Mouse (Mus musculus) CH12.LX (cell line): ENCODE results near the gene Chd2. TPM values are rescaled to one million over a fixed set of nuclear protein-coding genes. Genes with fewer than 3 reads are reported as not detected.

Experiments
- DNase-seq: peaks from one replicate; pipeline ENCODE4 v3.0.0-alpha.2; 2013; ENCODE audit errors: extremely low read depth
- H3K27ac ChIP-seq: 2 replicates; pipeline ENCODE4 v1.5.1; 2012; ENCODE audit warnings: low read depth, mild to moderate bottlenecking, control low read depth, moderate library complexity; ENCODE audit not compliant: insufficient read depth
- H3K27me3 ChIP-seq: replicated peaks from 2 replicates; pipeline ENCODE3; 2012; ENCODE audit warnings: inconsistent platforms
- H3K36me3 ChIP-seq, 2 experiments: replicated peaks in 1 of 2; 2 replicates each; pipeline versions ENCODE3 to v1.6.1; 2012; ENCODE audit warnings: inconsistent platforms in 1 of 2, low read length in 1 of 2, mild to moderate bottlenecking in 1 of 2, mixed read lengths in 1 of 2, moderate library complexity in 1 of 2; ENCODE audit not compliant: control insufficient read depth in 1 of 2, insufficient read depth in 1 of 2
- H3K4me1 ChIP-seq, 2 experiments: 2 replicates each; pipeline ENCODE4 v1.6.1; 2012; ENCODE audit warnings: inconsistent platforms in 1 of 2, moderate library complexity in 1 of 2; ENCODE audit not compliant: insufficient read depth in 2 of 2, control insufficient read depth in 1 of 2
- H3K4me2 ChIP-seq: 2 replicates; pipeline ENCODE4 v1.6.1; 2012; ENCODE audit warnings: low read depth, mild to moderate bottlenecking, control low read depth; ENCODE audit not compliant: poor library complexity, insufficient read depth, severe bottlenecking
- H3K4me3 ChIP-seq, 3 experiments: fragments of 150-350 bp in 1 of 3; sonication (generic) in 1 of 3; replicated peaks in 1 of 3; 2 replicates each; pipeline versions ENCODE3 to v1.5.1; 2011 to 2012; ENCODE audit warnings: low read depth in 2 of 3, low read length in 2 of 3, mild to moderate bottlenecking in 2 of 3, moderate library complexity in 2 of 3, control low read depth in 1 of 3, improper control_type of control experiment in 1 of 3, inconsistent platforms in 1 of 3, mixed read lengths in 1 of 3; ENCODE audit not compliant: poor library complexity in 1 of 3
- H3K79me2 ChIP-seq: replicated peaks from 2 replicates; pipeline ENCODE4 v1.6.1; 2012; ENCODE audit warnings: mild to moderate bottlenecking, moderate library complexity; ENCODE audit not compliant: control insufficient read depth, poor library complexity, insufficient read depth, severe bottlenecking; ENCODE audit errors: extremely low read depth
- H3K9ac ChIP-seq: 2 replicates; pipeline ENCODE4 v1.6.1; 2012; ENCODE audit warnings: low read depth, mild to moderate bottlenecking, control low read depth, moderate library complexity; ENCODE audit not compliant: insufficient read depth
- H3K9me3 ChIP-seq: replicated peaks from 2 replicates; pipeline ENCODE3; 2012; ENCODE audit warnings: low read length, inconsistent platforms, mixed read lengths
- BHLHE40 ChIP-seq: IDR thresholded peaks from 2 replicates; pipeline ENCODE4 v1.6.1; 2011; ENCODE audit warnings: mild to moderate bottlenecking, low read depth, low read length, improper control_type of control experiment
- CHD1 ChIP-seq: IDR thresholded peaks from 2 replicates; pipeline ENCODE4 v1.6.1; 2012; ENCODE audit warnings: low read depth, low read length, improper control_type of control experiment, inconsistent platforms
- CHD2 ChIP-seq: IDR thresholded peaks from 2 replicates; pipeline ENCODE4 v1.6.1; 2011; ENCODE audit warnings: low read length, improper control_type of control experiment
- CTCF ChIP-seq, 2 experiments: IDR thresholded peaks in 1 of 2; conservative IDR thresholded peaks in 1 of 2; 2 replicates each; pipeline ENCODE4 v1.5.1; 2011 to 2012; ENCODE audit warnings: low read depth in 2 of 2, low read length in 2 of 2, improper control_type of control experiment in 1 of 2, inconsistent platforms in 1 of 2, mild to moderate bottlenecking in 1 of 2, moderate library complexity in 1 of 2
- ETS1 ChIP-seq: conservative IDR thresholded peaks from 2 replicates; pipeline ENCODE4 v1.6.1; 2012; ENCODE audit warnings: low read depth, mild to moderate bottlenecking, inconsistent platforms, low read length, improper control_type of control experiment, moderate library complexity
- GABPA ChIP-seq: IDR thresholded peaks from 2 replicates; pipeline ENCODE4 v1.6.1; 2012; ENCODE audit warnings: low read depth, low read length, improper control_type of control experiment, inconsistent platforms; ENCODE audit not compliant: insufficient replicate concordance
- HCFC1 ChIP-seq: IDR thresholded peaks from 2 replicates; pipeline ENCODE4 v1.6.1; 2012; ENCODE audit warnings: low read depth, mild to moderate bottlenecking, inconsistent platforms, low read length, improper control_type of control experiment
- JUN ChIP-seq: IDR thresholded peaks from 2 replicates; pipeline ENCODE4 v1.6.1; 2011; ENCODE audit warnings: low read depth, mild to moderate bottlenecking, low read length, improper control_type of control experiment, moderate library complexity; ENCODE audit not compliant: insufficient read depth
- JUND ChIP-seq: conservative IDR thresholded peaks from 2 replicates; pipeline ENCODE4 v1.6.1; 2011; ENCODE audit warnings: low read depth, low read length, improper control_type of control experiment
- MAFK ChIP-seq: IDR thresholded peaks from 2 replicates; pipeline ENCODE4 v1.6.1; 2011; ENCODE audit warnings: low read length, improper control_type of control experiment; ENCODE audit not compliant: insufficient replicate concordance
- MAX ChIP-seq: IDR thresholded peaks from 2 replicates; pipeline ENCODE4 v1.6.1; 2011; ENCODE audit warnings: low read length, improper control_type of control experiment
- MEF2A ChIP-seq: IDR thresholded peaks from 2 replicates; pipeline ENCODE4 v1.6.1; 2014; ENCODE audit warnings: low read depth, mild to moderate bottlenecking, inconsistent platforms, low read length, improper control_type of control experiment, borderline replicate concordance
- MXI1 ChIP-seq: IDR thresholded peaks from 2 replicates; pipeline ENCODE4 v1.6.1; 2011; ENCODE audit warnings: mild to moderate bottlenecking, low read depth, low read length, improper control_type of control experiment
- MYC ChIP-seq: IDR thresholded peaks from 2 replicates; pipeline ENCODE4 v1.6.1; 2011; ENCODE audit warnings: low read depth, mild to moderate bottlenecking, improper control_type of control experiment, low read length
- NELFE ChIP-seq: IDR thresholded peaks from 2 replicates; pipeline ENCODE4 v1.6.1; 2011; ENCODE audit warnings: low read depth, low read length, improper control_type of control experiment
- NRF1 ChIP-seq: IDR thresholded peaks from 2 replicates; pipeline ENCODE4 v1.6.1; 2014; ENCODE audit warnings: low read depth, mild to moderate bottlenecking, inconsistent platforms, low read length, improper control_type of control experiment, moderate library complexity
- POLR2A ChIP-seq: IDR thresholded peaks from 2 replicates; pipeline ENCODE4 v1.6.1; 2011; ENCODE audit warnings: low read depth, mild to moderate bottlenecking, improper control_type of control experiment, low read length
- SIN3A ChIP-seq: IDR thresholded peaks from 2 replicates; pipeline ENCODE4 v1.6.1; 2012; ENCODE audit warnings: low read length, improper control_type of control experiment, inconsistent platforms
- SMC3 ChIP-seq: IDR thresholded peaks from 2 replicates; pipeline ENCODE4 v1.6.1; 2011; ENCODE audit warnings: low read depth, low read length, improper control_type of control experiment
- TCF12 ChIP-seq: IDR thresholded peaks from 2 replicates; pipeline ENCODE4 v1.6.1; 2014; ENCODE audit warnings: low read depth, mild to moderate bottlenecking, inconsistent platforms, low read length, improper control_type of control experiment
- UBTF ChIP-seq: IDR thresholded peaks from 2 replicates; pipeline ENCODE4 v1.6.1; 2012; ENCODE audit warnings: low read depth, mild to moderate bottlenecking, inconsistent platforms, low read length, improper control_type of control experiment, moderate library complexity
- USF1 ChIP-seq: IDR thresholded peaks from 2 replicates; pipeline ENCODE4 v1.6.1; 2014; ENCODE audit warnings: low read depth, mild to moderate bottlenecking, inconsistent platforms, low read length, improper control_type of control experiment
- USF2 ChIP-seq: conservative IDR thresholded peaks from 2 replicates; pipeline ENCODE4 v1.6.1; 2011; ENCODE audit warnings: low read depth, low read length, improper control_type of control experiment
- ZKSCAN1 ChIP-seq: IDR thresholded peaks from 2 replicates; pipeline ENCODE4 v1.6.1; 2012; ENCODE audit warnings: low read depth, inconsistent platforms, low read length, improper control_type of control experiment, borderline replicate concordance
- dilution Hi-C: fragments of 300-500 bp; cut with MboI; formaldehyde crosslinking; loops from 2 replicates; pipeline ENCODE4 v1.14.3; 2020; ENCODE audit warnings: low sequenced_read_pairs; ENCODE audit not compliant: extremely low pct_unique_long_range_greater_than_20kb, extremely low pct_ligation_motif_present
- in situ Hi-C: fragments of 300-500 bp; cut with MboI; formaldehyde crosslinking; loops from 3 replicates; pipeline ENCODE4 v1.14.3; 2019; ENCODE audit warnings: low sequenced_read_pairs, low pct_ligation_motif_present, low pct_unique_long_range_greater_than_20kb, mixed read lengths
- polyA plus RNA-seq: library from polyadenylated mRNA; unstranded; fragments of >175 nt; gene quantifications from 2 replicates; pipeline ENCODE4 v1.2.1, GENCODE M21; 2012; ENCODE audit warnings: low read depth; ENCODE audit not compliant: insufficient read length
- total RNA-seq, 2 experiments: library from RNA; depleted of rRNA; stranded (reverse); fragments of 300-350 nt in 1 of 2; fragments of >200 nt in 1 of 2; gene quantifications; 2 replicates each; pipeline ENCODE4 v1.2.3; 2012 to 2014

The Chd2 gene
- total and polyA plus RNA-seq, 3 experiments = 23.2 to 39.3 (median 30.9) TPM

DNA sequence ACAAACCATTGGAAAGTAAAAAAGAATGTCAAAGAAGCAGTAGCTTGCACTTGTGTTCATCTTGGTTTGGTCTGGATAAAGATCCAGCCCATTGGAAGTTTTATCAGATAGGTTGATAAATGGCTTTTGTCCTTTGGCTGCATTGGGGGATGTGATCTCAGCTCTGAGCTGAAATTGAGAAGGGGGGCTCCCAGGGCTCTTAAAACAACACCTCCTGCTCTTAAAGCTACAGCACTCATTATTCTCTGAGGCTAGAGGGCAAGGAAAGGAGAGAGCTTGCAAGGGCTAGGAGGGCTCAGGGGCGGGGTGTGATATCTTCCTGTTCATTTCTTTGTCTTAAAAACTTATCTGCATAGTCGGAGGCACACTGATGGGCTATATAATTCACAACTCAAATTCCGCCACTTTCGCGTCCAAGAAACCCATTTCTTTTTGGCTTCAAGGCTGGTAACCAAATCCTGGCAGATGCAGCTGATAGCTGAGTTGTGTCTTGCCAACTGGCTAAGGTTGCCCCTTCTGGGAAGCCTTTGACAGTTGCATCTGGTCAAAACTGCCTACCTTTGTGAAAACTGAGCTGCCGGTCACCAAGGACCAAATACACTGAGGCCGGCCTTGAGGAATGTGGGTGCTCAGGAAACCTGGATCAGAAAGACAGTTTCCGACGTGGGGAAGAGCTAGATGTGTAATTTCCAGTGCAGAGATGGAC, 148.2 kb downstream of the Chd2 start:
- no peaks in the 10 kb centered on the region for H3K9me3 ChIP-seq
- no peak overlapping the region for H3K4me3 ChIP-seq
- in situ Hi-C loops = loop anchor here (25.0 kb wide), 1 partner anchor 1006 kb away; no protein-coding TSS in a partner anchor
- no peak overlapping the region for H3K9ac ChIP-seq
- dilution Hi-C loops = no loop called here
- peaks cover 36% of the 10 kb centered on the region for H3K27me3 ChIP-seq
- H3K4me2 ChIP-seq = no peak overlapping the region
- TF ChIP-seq MYC = no peak
- TF ChIP-seq CTCF (conservative IDR thresholded peaks at IDR 0.05 in 1 of 2, IDR thresholded peaks at IDR 0.05 in 1 of 2; ENCODE audit: low read depth in 2 of 2, low read length in 2 of 2) = no peak
- TF ChIP-seq ZKSCAN1 = no peak
- no peak for TF ChIP-seq MAFK
- TF ChIP-seq BHLHE40 = no peak
- TF ChIP-seq HCFC1 = no peak
- no peak for TF ChIP-seq USF2
- no peak for TF ChIP-seq MEF2A
- no peak for TF ChIP-seq NRF1
- TF ChIP-seq POLR2A = no peak
- TF ChIP-seq MAX = no peak
- no peak for TF ChIP-seq SMC3
- TF ChIP-seq CHD2 = no peak
- TF ChIP-seq CHD1 = no peak
- TF ChIP-seq GABPA = no peak
- TF ChIP-seq NELFE = no peak
- no peak for TF ChIP-seq SIN3A
- TF ChIP-seq UBTF = no peak
- TF ChIP-seq MXI1 = no peak
- H3K79me2 ChIP-seq = no peaks in the 10 kb centered on the region
- H3K4me1 ChIP-seq = peaks cover 7 to 23% of the 10 kb centered on the region in 2 experiments
- H3K27ac ChIP-seq = no peak overlapping the region
- DNase-seq = no peak
- H3K36me3 ChIP-seq = no peaks in the 10 kb centered on the region

DNA sequence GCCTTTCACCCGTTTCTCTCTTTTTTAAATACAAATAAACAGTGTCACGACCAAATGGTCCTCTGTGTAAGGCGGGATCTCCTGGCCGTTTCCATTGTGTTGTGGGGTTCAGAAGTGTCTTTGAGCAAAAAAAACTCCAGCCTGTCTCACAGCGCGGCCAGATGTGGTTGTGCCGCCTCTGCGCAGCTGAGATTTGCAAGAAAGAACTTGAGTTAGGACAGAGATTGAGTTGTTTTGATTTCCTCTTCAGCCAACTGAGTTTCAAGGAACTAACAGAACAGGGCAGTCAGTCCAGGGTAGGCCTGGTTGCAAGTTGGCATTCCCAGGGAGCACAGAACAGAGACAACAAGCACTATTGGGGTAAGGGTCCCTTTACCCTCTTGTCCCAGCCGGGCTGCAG, 149.3 kb downstream of the Chd2 start:
- H3K79me2 ChIP-seq = no peaks in the 10 kb centered on the region
- TF ChIP-seq TCF12 = no peak
- no peak for TF ChIP-seq SIN3A
- no peak for TF ChIP-seq CHD2
- TF ChIP-seq NELFE = no peak
- TF ChIP-seq SMC3 = no peak
- TF ChIP-seq JUN = no peak
- TF ChIP-seq USF1 = no peak
- no peak for TF ChIP-seq ETS1
- TF ChIP-seq JUND = no peak
- peaks cover 4 to 34% of the 10 kb centered on the region in 2 experiments for H3K4me1 ChIP-seq
- no peaks in the 10 kb centered on the region for H3K36me3 ChIP-seq
- no peak for DNase-seq
- no peak overlapping the region for H3K9ac ChIP-seq
- dilution Hi-C loops = no loop called here
- no peak overlapping the region for H3K27ac ChIP-seq
- peak overlapping the region; percentile 68; the same call in 1 of the 2 replicates for H3K4me2 ChIP-seq
- no peaks in the 10 kb centered on the region for H3K9me3 ChIP-seq
- in situ Hi-C loops = loop anchor here (25.0 kb wide), 1 partner anchor 1005 kb away; no protein-coding TSS in a partner anchor
- H3K27me3 ChIP-seq = peaks cover 27% of the 10 kb centered on the region
- no peak overlapping the region for H3K4me3 ChIP-seq
